Mouse (Mus musculus): ENCODE measurements at regions not wholly inside any gene's neighbourhood (a gene's known extent, or its start where the extent isn't known, plus 50 kb on each side); places are given as distances from the start of the nearest gene placed in this dataset.

DNA sequence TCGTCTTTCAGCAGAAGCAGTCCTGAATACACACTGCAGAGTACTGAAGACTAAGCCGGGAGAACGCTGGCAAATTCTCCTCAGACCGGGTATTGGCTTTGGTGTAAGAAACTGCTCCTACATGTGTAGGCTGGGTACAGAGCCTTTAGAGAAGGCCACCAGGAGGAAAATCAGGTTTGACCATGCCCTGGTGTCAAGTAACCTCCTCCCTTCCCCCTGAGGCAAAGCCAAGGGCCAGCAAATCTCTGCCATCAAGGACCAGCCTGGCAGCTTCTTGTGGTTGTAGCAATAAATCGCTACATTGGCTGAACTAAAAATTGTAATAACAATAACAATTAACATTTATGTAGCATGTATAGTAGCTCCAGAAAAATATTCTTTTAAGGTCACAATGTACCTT is 237.8 kb downstream of the Snx10 start:
- TF ChIP-seq EP300 (IDR thresholded peaks at IDR 0.05; ENCODE audit: low read depth) (no peak), CTCF (IDR thresholded peaks at IDR 0.05; ENCODE audit: low read depth) (no peak)
